Mouse (Mus musculus) megakaryocyte-erythroid progenitor cell, adult 5-6 weeks (primary cell): Measurements from ENCODE around the gene Meaf6. TPM values are rescaled to one million over a fixed set of nuclear protein-coding genes. Genes with fewer than 3 reads are reported as not detected.

ENCODE experiments used
- ATAC-seq: replicated peaks from 2 replicates; pipeline ENCODE4 v1.8.0; 2016; ENCODE audit warnings: mild to moderate bottlenecking, inconsistent platforms; ENCODE audit not compliant: severe bottlenecking, poor library complexity, low FRiP score, low TSS enrichment
- total RNA-seq, 2 experiments: library from RNA; stranded (forward) in 1 of 2; stranded (reverse) in 1 of 2; fragments of 200-1000, 215-1000 nt in 1 of 2; fragments of >200 nt in 1 of 2; fragmentation: Nextera tagmentation in 1 of 2; gene quantifications; 2 replicates each; pipeline ENCODE4 v1.2.3; 2014 to 2017

Gene Meaf6
- total RNA-seq, 2 experiments from 2014 or later: 49.7 to 52.8 TPM

- ATAC-seq: no peak
Measured at GRCm38 (mm10) chr4:125135076-125135855, 50.3 kb downstream of the Meaf6 start.

GRCm38 (mm10) chr4:125136303-125136888 is 51.5 kb downstream of the Meaf6 start:
- no peak for ATAC-seq

GRCm38 (mm10) chr4:125138321-125138720 is 53.4 kb downstream of the Meaf6 start:
- no peak for ATAC-seq

GRCm38 (mm10) chr4:125144211-125144610 is 59.3 kb downstream of the Meaf6 start:
- no peak for ATAC-seq

- ATAC-seq: no peak
Measured at GRCm38 (mm10) chr4:125144627-125145026, 59.7 kb downstream of the Meaf6 start.

- peak; percentile 55; the same call in 1 of the 2 replicates for ATAC-seq
Measured at GRCm38 (mm10) chr4:125145213-125145612, 60.3 kb downstream of the Meaf6 start.

GRCm38 (mm10) chr4:125147970-125148369 is 63.0 kb downstream of the Meaf6 start:
- no peak for ATAC-seq

GRCm38 (mm10) chr4:125149460-125149859 is 64.5 kb downstream of the Meaf6 start:
- ATAC-seq: no peak

- no peak for ATAC-seq
Measured at GRCm38 (mm10) chr4:125152469-125152868, 67.5 kb downstream of the Meaf6 start.

GRCm38 (mm10) chr4:125153659-125154241 is 68.8 kb downstream of the Meaf6 start:
- ATAC-seq: no peak

- no peak for ATAC-seq
Measured at GRCm38 (mm10) chr4:125155646-125156045, 70.7 kb downstream of the Meaf6 start.

GRCm38 (mm10) chr4:125157322-125157721 is 72.4 kb downstream of the Meaf6 start:
- no peak for ATAC-seq

- no peak for ATAC-seq
Measured at GRCm38 (mm10) chr4:125158081-125158480, 73.1 kb downstream of the Meaf6 start.

- ATAC-seq: no peak
Measured at GRCm38 (mm10) chr4:125158581-125159317, 73.8 kb downstream of the Meaf6 start.

- peak; percentile 87 for ATAC-seq
Measured at GRCm38 (mm10) chr4:125160320-125160950, 75.5 kb downstream of the Meaf6 start.

- no peak for ATAC-seq
Measured at GRCm38 (mm10) chr4:125160951-125161331, 76.0 kb downstream of the Meaf6 start.

- ATAC-seq: no peak
Measured at GRCm38 (mm10) chr4:125161392-125161791, 76.5 kb downstream of the Meaf6 start.

GRCm38 (mm10) chr4:125162701-125163100 is 77.8 kb downstream of the Meaf6 start:
- no peak for ATAC-seq
